Mouse (Mus musculus): ENCODE data around the gene Klk11. TPM values are rescaled to one million over a fixed set of nuclear protein-coding genes. Genes with fewer than 3 reads are reported as not detected.

Gene Klk11
- polyA plus RNA-seq, 1 experiment from 2014 or later = not detected

DNA sequence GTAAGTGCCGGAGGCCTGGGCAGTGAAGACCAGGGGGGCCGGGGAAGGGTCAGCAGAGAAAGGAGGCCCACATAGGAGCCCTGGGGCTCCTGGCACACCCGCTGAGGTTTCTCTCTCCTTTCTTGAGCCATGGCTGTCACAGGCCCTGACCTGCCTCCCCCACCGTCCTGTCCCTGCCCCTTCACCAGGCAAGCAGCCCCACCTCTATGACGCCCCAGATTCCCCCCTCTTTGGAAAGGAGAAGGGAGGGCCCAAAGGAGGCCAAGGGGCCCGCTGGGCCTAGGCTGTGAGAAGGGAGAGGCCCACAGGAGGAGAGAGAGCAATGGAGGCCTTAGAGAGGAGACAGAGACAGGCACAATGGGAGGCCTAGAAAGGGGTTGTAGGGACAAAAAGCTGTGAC lies 398 bp downstream of the Klk11 start:
- H3K4me2 ChIP-seq (ENCODE audit: low read depth, low read length) = no peak overlapping the region
- no peaks in the 10 kb centered on the region for H3K36me3 ChIP-seq (ENCODE audit: control insufficient read depth, insufficient read depth)
- no peaks in the 10 kb centered on the region for H3K4me1 ChIP-seq (ENCODE audit: control insufficient read depth, low read depth, low read length)
- 67% methylated on average over 6 of the region's 6 CpGs for WGBS (ENCODE audit: insufficient replicate concordance)
- H3K27ac ChIP-seq (ENCODE audit: low read length) = no peak overlapping the region
- ATAC-seq (ENCODE audit: low read depth) = no peak
- no peaks in the 10 kb centered on the region for H3K27me3 ChIP-seq (ENCODE audit: control insufficient read depth, insufficient read depth, low read depth, low read length)
- no peak overlapping the region for H3K9ac ChIP-seq (ENCODE audit: low read depth, low read length)
- no peak overlapping the region for H3K4me3 ChIP-seq (ENCODE audit: low read depth, low read length)
- H3K9me3 ChIP-seq (replicated peaks; ENCODE audit: control insufficient read depth, low read length) = no peaks in the 10 kb centered on the region

DNA sequence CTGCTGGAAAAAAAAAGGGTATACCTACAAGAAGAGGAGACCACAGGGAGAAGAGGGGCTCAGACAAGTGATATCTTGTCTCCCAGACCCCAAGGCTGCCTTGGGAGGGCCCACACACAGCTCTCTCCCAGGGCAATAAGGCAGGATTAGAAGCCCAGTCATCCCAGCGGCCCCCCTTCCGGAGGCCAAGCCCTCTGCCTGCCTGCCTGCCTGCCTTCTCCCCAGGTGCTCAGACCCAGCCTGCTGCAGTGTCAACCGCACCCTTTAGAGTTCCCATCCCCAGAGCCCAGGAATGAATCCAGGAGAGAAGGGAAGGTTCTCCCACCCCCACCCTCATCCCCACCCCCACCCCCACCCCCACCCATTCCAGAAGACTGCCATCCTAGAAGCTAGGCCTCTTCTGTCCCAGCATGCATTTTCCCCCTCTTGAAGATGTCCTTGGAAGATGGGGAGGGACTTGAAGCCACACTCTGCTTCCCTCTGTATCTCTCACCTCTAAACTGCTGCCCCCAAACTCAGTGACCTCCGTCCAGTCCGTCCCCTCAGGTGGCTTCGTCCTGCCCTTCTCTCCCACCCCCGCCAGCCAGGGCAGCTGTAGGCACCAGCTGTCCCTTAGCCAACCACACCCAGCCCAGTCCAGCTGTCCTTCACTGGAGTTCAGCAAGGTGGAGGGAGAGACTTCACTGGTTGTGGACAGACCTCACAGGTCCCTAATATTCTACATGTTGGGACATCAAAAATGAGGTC lies 1.1 kb downstream of the Klk11 start:
- no peaks in the 10 kb centered on the region for H3K4me1 ChIP-seq (ENCODE audit: control insufficient read depth, low read depth, low read length)
- ATAC-seq (ENCODE audit: low read depth) = no peak
- no peaks in the 10 kb centered on the region for H3K9me3 ChIP-seq (replicated peaks; ENCODE audit: control insufficient read depth, low read length)
- H3K4me2 ChIP-seq (ENCODE audit: low read depth, low read length) = no peak overlapping the region
- no peaks in the 10 kb centered on the region for H3K36me3 ChIP-seq (ENCODE audit: control insufficient read depth, insufficient read depth)
- H3K4me3 ChIP-seq (ENCODE audit: low read depth, low read length) = no peak overlapping the region
- no peak overlapping the region for H3K9ac ChIP-seq (ENCODE audit: low read depth, low read length)
- H3K27ac ChIP-seq (ENCODE audit: low read length) = no peak overlapping the region
- H3K27me3 ChIP-seq (ENCODE audit: control insufficient read depth, insufficient read depth, low read depth, low read length) = no peaks in the 10 kb centered on the region
- 48% methylated on average over 7 of the region's 7 CpGs for WGBS (ENCODE audit: insufficient replicate concordance)

GRCm38 (mm10) chr7:43776506-43776905 lies 2.1 kb downstream of the Klk11 start:
- no peaks in the 10 kb centered on the region for H3K4me1 ChIP-seq (ENCODE audit: control insufficient read depth, low read depth, low read length)
- WGBS (ENCODE audit: insufficient replicate concordance) = 60% methylated on average over 5 of the region's 5 CpGs
- no peaks in the 10 kb centered on the region for H3K36me3 ChIP-seq (ENCODE audit: control insufficient read depth, insufficient read depth)
- no peak overlapping the region for H3K4me2 ChIP-seq (ENCODE audit: low read depth, low read length)
- ATAC-seq (ENCODE audit: low read depth) = no peak
- no peaks in the 10 kb centered on the region for H3K9me3 ChIP-seq (replicated peaks; ENCODE audit: control insufficient read depth, low read length)
- no peak overlapping the region for H3K27ac ChIP-seq (ENCODE audit: low read length)
- no peak overlapping the region for H3K4me3 ChIP-seq (ENCODE audit: low read depth, low read length)
- H3K27me3 ChIP-seq (ENCODE audit: control insufficient read depth, insufficient read depth, low read depth, low read length) = no peaks in the 10 kb centered on the region
- no peak overlapping the region for H3K9ac ChIP-seq (ENCODE audit: low read depth, low read length)

- Histone ChIP-seq H3K9me3 (replicated peaks; ENCODE audit: control insufficient read depth, low read length) (no peaks in the 10 kb centered on the region), H3K4me2 (ENCODE audit: low read depth, low read length) (no peak overlapping the region), H3K27me3 (ENCODE audit: control insufficient read depth, insufficient read depth, low read depth, low read length) (no peaks in the 10 kb centered on the region), H3K27ac (ENCODE audit: low read length) (no peak overlapping the region), H3K9ac (ENCODE audit: low read depth, low read length) (no peak overlapping the region), H3K4me3 (ENCODE audit: low read depth, low read length) (no peak overlapping the region), H3K4me1 (ENCODE audit: control insufficient read depth, low read depth, low read length) (no peaks in the 10 kb centered on the region), H3K36me3 (ENCODE audit: control insufficient read depth, insufficient read depth) (no peaks in the 10 kb centered on the region)
- 63% methylated on average over 12 of the region's 12 CpGs for WGBS (ENCODE audit: insufficient replicate concordance)
- ATAC-seq (ENCODE audit: low read depth) = no peak
These were observed 3.0 kb downstream of the Klk11 start for GRCm38 (mm10) chr7:43777423-43777822.

DNA sequence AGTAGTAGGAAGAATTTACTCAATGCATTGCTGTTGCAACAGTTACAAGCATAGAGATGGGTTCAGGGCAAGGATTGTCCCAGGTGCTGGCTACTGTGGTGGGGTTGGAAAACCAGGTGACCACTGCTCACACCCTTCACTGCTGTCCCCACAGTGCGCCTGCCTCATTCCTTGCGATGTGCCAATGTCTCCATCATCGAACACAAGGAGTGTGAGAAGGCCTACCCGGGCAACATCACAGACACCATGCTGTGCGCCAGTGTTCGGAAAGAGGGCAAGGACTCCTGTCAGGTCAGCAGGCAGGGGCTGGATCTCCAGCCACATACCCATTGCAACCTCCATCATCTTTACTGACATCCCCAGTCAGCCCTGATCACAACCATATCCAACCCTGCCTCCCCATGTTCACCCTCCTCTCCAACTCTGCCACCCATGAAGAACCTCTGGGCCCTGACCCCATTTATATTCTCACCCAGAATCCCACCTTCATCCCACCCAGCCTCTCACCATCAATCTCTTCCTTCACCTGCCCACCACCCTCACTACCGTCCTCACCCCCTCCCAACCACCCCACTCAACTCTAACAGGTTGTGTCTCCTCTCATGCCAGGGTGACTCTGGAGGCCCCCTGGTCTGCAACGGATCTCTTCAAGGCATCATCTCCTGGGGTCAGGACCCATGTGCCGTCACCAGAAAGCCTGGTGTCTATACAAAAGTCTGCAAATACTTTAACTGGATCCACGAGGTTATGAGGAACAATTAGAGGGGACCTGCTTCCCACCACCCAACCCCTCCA lies 4.0 kb downstream of the Klk11 start:
- no peaks in the 10 kb centered on the region for H3K36me3 ChIP-seq (ENCODE audit: control insufficient read depth, insufficient read depth)
- no peak overlapping the region for H3K9ac ChIP-seq (ENCODE audit: low read depth, low read length)
- H3K27ac ChIP-seq (ENCODE audit: low read length) = no peak overlapping the region
- H3K27me3 ChIP-seq (ENCODE audit: control insufficient read depth, insufficient read depth, low read depth, low read length) = peaks cover 5% of the 10 kb centered on the region
- no peak overlapping the region for H3K4me3 ChIP-seq (ENCODE audit: low read depth, low read length)
- H3K4me2 ChIP-seq (ENCODE audit: low read depth, low read length) = no peak overlapping the region
- H3K4me1 ChIP-seq (ENCODE audit: control insufficient read depth, low read depth, low read length) = no peaks in the 10 kb centered on the region; the same call in 1 of the 2 replicates
- 73% methylated on average over 10 of the region's 10 CpGs for WGBS (ENCODE audit: insufficient replicate concordance)
- no peaks in the 10 kb centered on the region for H3K9me3 ChIP-seq (replicated peaks; ENCODE audit: control insufficient read depth, low read length)
- ATAC-seq (ENCODE audit: low read depth) = no peak

DNA sequence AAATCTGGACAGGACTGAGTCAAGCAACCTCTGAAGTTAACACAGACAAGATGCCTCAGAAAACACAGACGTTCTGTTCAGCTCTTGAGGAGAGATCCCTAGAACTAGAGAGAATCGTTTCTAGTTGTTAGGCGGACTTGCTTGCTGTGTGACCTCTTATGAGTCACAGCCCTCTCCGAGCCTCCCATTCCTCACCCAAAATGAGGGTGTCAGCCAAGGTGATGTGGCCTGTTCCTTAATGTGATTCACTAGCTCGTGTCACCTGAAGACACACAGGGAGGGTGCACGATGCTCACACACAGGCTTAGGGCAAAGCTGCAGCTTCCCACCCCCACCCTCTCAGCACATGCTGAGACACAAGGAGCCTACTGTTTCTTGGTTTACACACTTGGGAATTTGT lies 5.8 kb downstream of the Klk11 start:
- no peak for ATAC-seq (ENCODE audit: low read depth)
- H3K27ac ChIP-seq (ENCODE audit: low read length) = no peak overlapping the region
- no peak overlapping the region for H3K9ac ChIP-seq (ENCODE audit: low read depth, low read length)
- H3K27me3 ChIP-seq (ENCODE audit: control insufficient read depth, insufficient read depth, low read depth, low read length) = peaks cover 9% of the 10 kb centered on the region
- H3K36me3 ChIP-seq (ENCODE audit: control insufficient read depth, insufficient read depth) = no peaks in the 10 kb centered on the region
- H3K9me3 ChIP-seq (replicated peaks; ENCODE audit: control insufficient read depth, low read length) = no peaks in the 10 kb centered on the region
- H3K4me3 ChIP-seq (ENCODE audit: low read depth, low read length) = no peak overlapping the region
- H3K4me1 ChIP-seq (ENCODE audit: control insufficient read depth, low read depth, low read length) = no peaks in the 10 kb centered on the region; the same call in 1 of the 2 replicates
- WGBS (ENCODE audit: insufficient replicate concordance) = 44% methylated on average over 6 of the region's 6 CpGs
- H3K4me2 ChIP-seq (ENCODE audit: low read depth, low read length) = no peak overlapping the region

GRCm38 (mm10) chr7:43780746-43781145 lies 6.3 kb downstream of the Klk11 start, which contains the start of gene Klk10:
Klk10 (plus strand) TSS chr7:43781035.
- H3K4me2 ChIP-seq (ENCODE audit: low read depth, low read length) = no peak within 1 kb of the TSS
- H3K27ac ChIP-seq (ENCODE audit: low read length) = no peak within 1 kb of the TSS
- no peak for ATAC-seq (ENCODE audit: low read depth)
- H3K4me3 ChIP-seq (ENCODE audit: low read depth, low read length) = no peak within 1 kb of the TSS
- no peak within 1 kb of the TSS for H3K9ac ChIP-seq (ENCODE audit: low read depth, low read length)
- H3K36me3 ChIP-seq (ENCODE audit: control insufficient read depth, insufficient read depth) = no peaks in the 10 kb centered on the region
- WGBS (ENCODE audit: insufficient replicate concordance) = 21% methylated on average over 5 of the region's 5 CpGs
- no peaks in the 10 kb centered on the region; the same call in 1 of the 2 replicates for H3K4me1 ChIP-seq (ENCODE audit: control insufficient read depth, low read depth, low read length)
- H3K9me3 ChIP-seq (replicated peaks; ENCODE audit: control insufficient read depth, low read length) = no peaks in the 10 kb centered on the region
- H3K27me3 ChIP-seq (ENCODE audit: control insufficient read depth, insufficient read depth, low read depth, low read length) = peaks cover 9% of the 10 kb centered on the region

DNA sequence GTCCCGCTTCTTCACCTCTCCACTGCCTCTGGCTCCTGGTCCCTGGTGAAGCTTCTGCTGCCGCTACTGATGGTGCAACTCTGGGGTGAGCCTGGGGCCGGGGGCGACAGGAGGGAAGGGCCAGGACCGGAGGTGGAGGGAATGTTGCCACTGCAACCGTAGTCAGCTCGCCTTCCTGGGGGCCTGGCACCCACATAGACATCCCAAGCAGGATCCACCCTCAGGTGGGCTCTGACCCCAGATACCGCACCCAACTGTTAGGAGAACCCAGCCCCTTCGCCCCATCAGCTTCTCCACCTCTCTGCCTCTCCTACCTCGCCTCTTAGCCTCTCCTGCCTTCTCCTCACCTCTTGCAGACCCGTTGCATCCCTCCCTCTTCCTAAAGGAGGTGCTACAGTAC lies 7.1 kb downstream of the Klk11 start:
- H3K4me2 ChIP-seq (ENCODE audit: low read depth, low read length) = no peak overlapping the region
- ATAC-seq (ENCODE audit: low read depth) = no peak
- no peaks in the 10 kb centered on the region for H3K36me3 ChIP-seq (ENCODE audit: control insufficient read depth, insufficient read depth)
- no peak overlapping the region for H3K4me3 ChIP-seq (ENCODE audit: low read depth, low read length)
- WGBS (ENCODE audit: insufficient replicate concordance) = 69% methylated on average over 11 of the region's 11 CpGs
- H3K27me3 ChIP-seq (ENCODE audit: control insufficient read depth, insufficient read depth, low read depth, low read length) = peaks cover 9% of the 10 kb centered on the region
- H3K4me1 ChIP-seq (ENCODE audit: control insufficient read depth, low read depth, low read length) = no peaks in the 10 kb centered on the region; the same call in 1 of the 2 replicates
- H3K27ac ChIP-seq (ENCODE audit: low read length) = no peak overlapping the region
- no peak overlapping the region for H3K9ac ChIP-seq (ENCODE audit: low read depth, low read length)
- no peaks in the 10 kb centered on the region for H3K9me3 ChIP-seq (replicated peaks; ENCODE audit: control insufficient read depth, low read length)

All from liver, embryonic 16.5 days (tissue).